Mouse (Mus musculus) lung, postnatal 10 days (tissue): ENCODE measurements around the gene Col25a1.

ENCODE experiments used
- DNase-seq: peaks from one replicate; pipeline ENCODE4 v3.0.0; 2021

Gene Col25a1

GRCm38 (mm10) chr3:130473970-130474369 is 342.7 kb downstream of the Col25a1 start:
- DNase-seq: no peak

GRCm38 (mm10) chr3:130482513-130482912 is 351.2 kb downstream of the Col25a1 start:
- no peak for DNase-seq

- DNase-seq: no peak
Observed at GRCm38 (mm10) chr3:130488839-130489238, 357.5 kb downstream of the Col25a1 start.

- no peak for DNase-seq
Observed at GRCm38 (mm10) chr3:130494192-130494591, 362.9 kb downstream of the Col25a1 start.

- peak; percentile 86 for DNase-seq
Observed at GRCm38 (mm10) chr3:130494665-130495396, 363.5 kb downstream of the Col25a1 start.

- DNase-seq: no peak
Observed at GRCm38 (mm10) chr3:130497036-130497435, 365.7 kb downstream of the Col25a1 start.

GRCm38 (mm10) chr3:130501713-130502112 is 370.4 kb downstream of the Col25a1 start:
- DNase-seq: no peak

GRCm38 (mm10) chr3:130508330-130508729 is 377.0 kb downstream of the Col25a1 start:
- no peak for DNase-seq

- no peak for DNase-seq
Observed at GRCm38 (mm10) chr3:130518457-130518879, 387.2 kb downstream of the Col25a1 start.

- no peak for DNase-seq
Observed at GRCm38 (mm10) chr3:130521834-130522476, 390.7 kb downstream of the Col25a1 start.

- no peak for DNase-seq
Observed at GRCm38 (mm10) chr3:130523019-130523418, 391.7 kb downstream of the Col25a1 start.

GRCm38 (mm10) chr3:130524367-130525137 is 393.3 kb downstream of the Col25a1 start:
- no peak for DNase-seq

GRCm38 (mm10) chr3:130535021-130535420 is 403.7 kb downstream of the Col25a1 start:
- no peak for DNase-seq

- DNase-seq: no peak
Observed at GRCm38 (mm10) chr3:130541541-130541940, 410.2 kb downstream of the Col25a1 start.

- no peak for DNase-seq
Observed at GRCm38 (mm10) chr3:130545995-130546394, 414.7 kb downstream of the Col25a1 start.

GRCm38 (mm10) chr3:130549066-130549465 is 417.8 kb downstream of the Col25a1 start:
- no peak for DNase-seq

GRCm38 (mm10) chr3:130556263-130556662 is 425.0 kb downstream of the Col25a1 start:
- DNase-seq: no peak

GRCm38 (mm10) chr3:130565586-130565985 is 434.3 kb downstream of the Col25a1 start:
- DNase-seq: no peak

- peak; percentile 33 for DNase-seq
Observed at GRCm38 (mm10) chr3:130568331-130569095, 437.2 kb downstream of the Col25a1 start.

GRCm38 (mm10) chr3:130573243-130573642 is 441.9 kb downstream of the Col25a1 start:
- no peak for DNase-seq

GRCm38 (mm10) chr3:130574652-130575051 is 443.4 kb downstream of the Col25a1 start:
- DNase-seq: peak; percentile 70

GRCm38 (mm10) chr3:130576683-130577082 is 445.4 kb downstream of the Col25a1 start:
- peak; percentile 25 for DNase-seq

GRCm38 (mm10) chr3:130579501-130579900 is 448.2 kb downstream of the Col25a1 start:
- DNase-seq: peak; percentile 17
